Mouse (Mus musculus): ENCODE measurements around the gene Ptpn11.

Ptpn11 gene

DNA sequence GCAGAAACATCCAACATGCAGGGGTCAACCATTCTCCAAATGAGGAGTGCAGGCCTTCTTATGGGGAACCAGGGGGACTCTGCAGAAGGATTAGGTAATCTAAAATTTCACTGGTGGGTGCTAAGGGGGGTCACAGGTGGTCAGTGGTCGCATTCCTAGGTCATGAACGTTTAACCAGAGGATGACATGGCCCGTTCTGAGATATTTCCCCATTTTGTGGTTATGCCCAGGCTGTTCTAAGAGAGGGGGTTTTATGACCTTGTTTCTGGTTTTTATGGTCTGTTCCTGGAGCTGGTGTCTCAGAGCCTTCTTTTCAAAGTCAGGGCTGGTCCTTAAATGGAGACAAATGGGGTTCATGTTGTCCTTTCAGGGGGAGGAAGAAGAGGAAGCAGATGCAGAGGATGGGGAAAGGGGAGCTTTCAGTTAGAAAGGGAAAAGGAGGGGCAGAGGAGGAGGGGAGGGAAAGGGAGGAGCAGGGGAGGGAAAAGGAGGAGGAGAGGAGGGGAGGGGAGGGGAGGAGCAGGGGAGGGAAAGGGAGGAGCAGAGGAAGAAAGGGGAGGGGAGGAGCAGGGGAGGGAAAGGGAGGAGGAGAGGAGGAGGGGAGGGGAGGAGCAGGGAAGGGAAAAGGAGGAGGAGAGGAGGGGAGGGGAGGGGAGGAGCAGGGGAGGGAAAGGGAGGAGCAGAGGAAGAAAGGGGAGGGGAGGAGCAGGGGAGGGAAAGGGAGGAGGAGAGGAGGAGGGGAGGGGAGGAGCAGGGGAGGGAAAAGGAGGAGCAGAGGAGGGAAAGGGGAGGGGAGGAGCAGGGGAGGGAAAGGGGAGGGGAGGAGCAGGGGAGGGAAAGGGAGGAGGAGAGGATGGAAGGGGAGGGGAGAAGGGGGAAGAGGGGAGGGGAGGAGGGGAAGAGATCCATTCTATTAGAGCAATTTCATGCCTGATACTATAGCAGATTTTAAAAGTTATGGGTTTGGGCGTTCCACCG is 66.7 kb downstream of the Ptpn11 start:
- no peak for DNase-seq

DNA sequence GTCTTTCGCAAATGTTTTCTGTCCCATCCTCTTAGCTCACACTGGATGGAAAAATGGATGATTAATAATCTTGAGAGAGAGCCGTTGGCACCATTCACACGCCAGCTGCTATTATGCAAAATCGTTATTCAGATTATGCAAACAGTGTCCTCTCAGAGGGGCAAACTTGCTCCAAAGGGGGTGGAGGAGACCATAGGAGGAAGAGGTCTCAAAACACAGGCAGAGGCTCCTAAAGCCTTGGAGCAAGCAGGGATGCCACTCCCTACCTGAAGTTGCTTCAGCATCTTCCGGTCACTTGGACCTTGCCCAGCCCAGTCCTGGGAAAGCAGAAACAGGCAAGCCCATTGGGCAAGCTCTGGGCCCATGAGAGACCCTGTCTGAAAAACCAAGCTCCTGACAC is 67.8 kb downstream of the Ptpn11 start:
- DNase-seq = peak; percentile 40 to 44

- no peak for DNase-seq
These were observed 68.6 kb downstream of the Ptpn11 start for GRCm38 (mm10) chr5:121122577-121122976.

DNA sequence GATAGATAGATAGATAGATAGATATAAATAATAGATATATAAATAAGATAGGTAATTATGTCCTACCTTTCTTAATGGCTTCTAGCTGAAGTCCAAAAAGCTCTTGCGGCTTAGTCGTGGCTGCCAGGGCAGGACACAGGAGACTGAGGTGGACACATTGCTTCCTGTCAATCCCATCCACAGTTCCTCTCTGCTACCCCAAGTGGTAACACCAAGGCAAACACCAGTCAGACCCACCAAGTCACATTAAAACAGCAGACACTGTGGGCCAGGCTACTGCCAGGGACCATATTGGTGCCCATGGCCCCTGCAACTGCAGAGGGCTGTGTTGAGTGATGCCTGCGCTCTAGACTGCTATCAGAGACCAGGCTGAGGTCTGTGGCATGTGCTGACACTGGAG is 69.2 kb downstream of the Ptpn11 start:
- no peak for DNase-seq

DNA sequence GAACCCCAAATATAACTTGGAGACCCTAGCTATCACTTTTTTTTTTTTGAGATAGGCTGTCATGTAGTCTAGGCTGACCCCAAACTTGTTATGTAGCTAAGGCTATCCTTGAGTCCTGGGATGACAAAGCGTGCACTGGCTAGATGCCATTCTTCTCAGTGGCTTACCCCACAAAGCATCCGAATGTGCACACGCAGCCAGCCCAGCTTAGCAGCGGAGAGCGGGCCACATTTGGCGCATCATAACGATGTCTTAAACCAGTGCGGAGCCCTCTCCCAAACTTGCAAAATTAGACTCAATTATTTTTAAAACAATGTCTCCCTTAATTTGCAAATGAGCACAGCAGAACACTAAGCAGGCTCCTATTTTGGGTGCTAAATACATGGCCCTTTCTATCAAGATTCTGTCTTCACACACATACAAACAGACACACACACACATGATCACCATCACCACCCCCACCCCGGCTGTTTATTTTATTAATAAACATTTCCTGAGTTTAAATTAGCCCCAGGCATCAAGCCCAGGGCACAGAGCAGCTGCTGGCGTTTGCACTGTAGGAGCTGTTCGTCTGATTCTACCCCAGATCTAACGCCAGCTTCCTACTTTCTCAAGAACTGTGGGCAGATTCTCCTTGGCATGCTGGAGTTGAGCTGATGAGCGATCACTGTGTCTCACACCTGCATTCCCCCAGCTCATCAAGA is 71.7 kb downstream of the Ptpn11 start:
- peak; percentile 32 to 46 for DNase-seq

- peak; percentile 64 to 67 for DNase-seq
These were observed 72.9 kb downstream of the Ptpn11 start for GRCm38 (mm10) chr5:121118345-121118744.

DNA sequence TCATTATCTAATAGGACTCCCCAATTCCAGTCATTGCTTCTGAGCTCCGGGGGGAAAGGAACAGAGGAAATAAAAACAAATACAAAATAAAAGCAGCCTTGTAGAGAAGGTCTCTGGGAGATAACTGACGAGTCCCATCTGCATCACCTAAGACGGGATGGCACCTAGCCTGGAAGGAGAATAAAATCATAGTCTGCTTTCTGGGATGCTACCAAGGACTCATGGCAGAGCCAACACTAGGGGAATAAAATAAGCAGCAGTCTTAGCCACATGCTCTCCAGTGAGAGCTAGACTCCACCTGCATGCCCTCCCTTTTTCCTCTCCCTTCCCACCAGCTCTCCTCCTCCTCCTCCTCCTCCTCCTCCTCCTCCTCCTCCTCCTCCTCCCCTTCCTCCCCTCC is 74.3 kb downstream of the Ptpn11 start:
- no peak for DNase-seq

DNA sequence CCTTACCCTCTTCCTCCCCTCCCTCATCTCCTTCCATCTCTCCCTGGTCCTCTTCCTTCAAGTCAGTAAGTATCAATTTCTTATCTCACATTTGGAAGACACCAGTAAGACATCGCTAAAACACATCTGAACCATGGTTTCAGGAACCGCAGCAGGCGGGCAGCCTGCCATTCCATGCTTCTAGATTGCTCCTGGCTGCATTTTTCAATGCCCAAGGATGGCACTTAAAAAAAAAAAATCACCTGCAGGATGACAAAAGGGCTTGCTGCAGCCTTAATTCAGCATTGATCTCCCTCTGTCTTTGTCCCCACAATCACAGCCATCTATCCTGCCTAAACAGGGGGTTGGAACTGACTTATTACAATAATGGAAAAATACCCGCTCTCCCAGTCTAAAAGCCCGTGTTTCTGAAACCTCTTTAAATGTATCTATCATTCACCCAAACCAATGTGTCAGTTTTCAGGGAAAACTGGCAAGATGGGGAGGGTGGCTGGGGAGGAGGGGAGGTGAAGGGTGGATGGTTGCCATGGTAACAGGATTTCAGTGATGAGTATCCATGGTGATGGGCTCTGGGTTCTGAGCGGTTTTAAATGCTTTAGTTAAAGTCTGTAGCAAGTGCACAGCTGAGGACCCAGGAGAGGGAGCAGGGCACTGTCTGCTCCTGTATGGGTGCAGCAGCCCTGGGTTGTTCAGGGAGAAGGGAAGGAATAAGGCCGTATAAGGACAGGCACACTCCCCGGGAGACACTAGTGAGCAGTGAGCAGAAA is 75.6 kb downstream of the Ptpn11 start:
- DNase-seq = peak; percentile 45 to 47

- DNase-seq = peak; percentile 36 to 39
These were observed 77.0 kb downstream of the Ptpn11 start for GRCm38 (mm10) chr5:121114151-121114550.

- DNase-seq = peak in 1 of 2 experiments; percentile 64
These were observed 78.8 kb downstream of the Ptpn11 start for GRCm38 (mm10) chr5:121112390-121112789.

DNA sequence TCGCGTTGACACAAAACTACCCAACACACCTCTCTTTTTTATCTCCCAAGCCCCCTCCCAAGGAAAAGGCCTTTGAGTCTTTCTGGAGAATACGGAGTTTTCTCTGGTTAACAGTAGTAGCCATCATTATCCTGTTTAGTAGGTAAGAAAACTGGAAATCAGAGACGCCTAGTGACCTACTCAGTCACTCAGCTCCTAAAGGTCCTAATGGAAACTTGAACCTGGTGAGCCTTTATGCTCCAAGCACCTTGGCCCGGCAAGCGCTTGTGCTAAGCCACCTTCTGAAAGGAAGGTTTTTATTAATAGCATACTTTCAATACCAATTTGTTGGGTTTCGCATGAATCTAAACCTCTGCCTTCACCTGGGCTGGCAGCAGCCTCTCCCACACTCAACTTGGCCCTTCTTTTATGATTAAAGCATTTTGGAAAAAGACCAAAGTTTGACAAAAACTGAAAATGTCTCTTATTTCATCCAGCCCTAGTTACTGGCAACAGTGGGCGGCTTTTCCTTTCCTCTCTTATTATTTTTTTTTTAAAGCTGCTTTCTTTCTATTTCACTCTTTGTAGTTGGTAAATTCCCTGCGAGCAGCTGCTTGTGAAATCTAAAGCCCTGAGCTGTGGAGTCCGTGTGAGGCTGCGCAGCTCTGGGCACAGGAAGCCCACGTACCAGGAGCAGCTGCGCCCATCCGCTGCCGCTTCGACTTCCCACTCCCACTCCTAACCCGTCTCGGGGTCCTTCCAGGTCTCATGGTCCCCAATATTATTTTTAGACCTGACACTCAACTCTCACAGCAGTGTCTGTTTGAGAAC is 79.9 kb downstream of the Ptpn11 start:
- DNase-seq = no peak

DNA sequence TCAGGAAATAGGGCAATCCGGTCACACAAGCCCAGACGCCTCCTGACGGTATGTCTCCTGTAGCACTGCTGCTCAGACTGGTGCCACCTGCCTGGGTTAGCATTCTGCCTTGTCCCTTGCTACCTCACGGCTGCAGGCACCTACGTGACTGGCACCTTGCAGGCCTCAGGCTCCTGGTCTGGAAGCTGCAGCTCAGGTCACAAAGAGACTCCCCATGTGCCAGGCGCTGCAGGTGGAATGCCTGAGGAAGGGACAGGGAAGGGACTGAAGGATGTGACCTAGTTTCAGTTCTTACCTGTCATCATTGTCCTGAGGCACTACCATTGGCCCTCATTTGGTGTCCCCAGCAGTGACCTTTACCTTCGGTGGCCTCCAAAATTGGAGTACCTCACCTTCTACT is 82.0 kb downstream of the Ptpn11 start:
- DNase-seq = peak; percentile 58

DNA sequence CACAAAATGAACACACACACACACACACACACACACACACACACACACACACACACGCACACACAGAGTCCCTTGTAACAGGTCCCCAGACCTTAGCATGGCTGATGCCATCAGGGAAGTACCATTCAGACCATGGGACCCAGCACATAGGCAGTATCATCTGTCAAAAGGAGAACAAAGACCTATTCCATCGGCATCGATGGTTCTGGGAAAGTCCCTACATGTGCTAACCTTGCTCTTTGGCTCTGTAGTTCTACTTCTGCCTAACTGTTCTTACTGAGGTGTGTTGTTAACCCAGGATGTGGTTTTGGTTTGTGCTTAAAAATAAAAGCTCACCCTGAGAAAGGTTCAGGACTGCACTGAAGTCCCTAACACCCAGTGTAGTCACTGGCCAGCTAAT is 84.3 kb downstream of the Ptpn11 start:
- DNase-seq = no peak

- DNase-seq = peak; percentile 77 to 87
These were observed 90.2 kb downstream of the Ptpn11 start for GRCm38 (mm10) chr5:121100886-121101580.

GRCm38 (mm10) chr5:121100095-121100494 is 91.1 kb downstream of the Ptpn11 start:
- no peak for DNase-seq

DNA sequence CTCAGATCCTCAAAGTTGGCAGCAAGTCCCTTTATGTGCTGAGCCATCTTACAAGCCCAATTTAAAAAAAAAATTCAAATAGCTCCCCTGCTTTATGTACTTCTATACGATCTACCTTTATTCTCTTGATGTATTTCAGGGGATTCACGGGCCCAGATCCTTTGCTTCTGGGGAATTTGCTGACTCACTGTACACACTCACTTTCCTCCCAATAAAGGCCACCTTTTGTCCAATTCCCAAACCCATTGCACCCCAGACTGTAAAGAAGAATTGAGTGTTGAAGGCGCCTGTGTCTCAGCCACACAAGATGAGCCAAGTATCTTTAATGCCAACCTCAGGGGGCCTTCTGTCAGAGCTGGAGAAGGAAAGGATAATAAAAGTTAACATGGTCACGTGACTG is 93.2 kb downstream of the Ptpn11 start:
- no peak for DNase-seq

- DNase-seq = no peak
These were observed 94.5 kb downstream of the Ptpn11 start for GRCm38 (mm10) chr5:121096744-121097143.

- DNase-seq = no peak
These were observed 97.9 kb downstream of the Ptpn11 start for GRCm38 (mm10) chr5:121093281-121093680.

GRCm38 (mm10) chr5:121089660-121090059 is 101.5 kb downstream of the Ptpn11 start:
- DNase-seq = peak; percentile 94

DNA sequence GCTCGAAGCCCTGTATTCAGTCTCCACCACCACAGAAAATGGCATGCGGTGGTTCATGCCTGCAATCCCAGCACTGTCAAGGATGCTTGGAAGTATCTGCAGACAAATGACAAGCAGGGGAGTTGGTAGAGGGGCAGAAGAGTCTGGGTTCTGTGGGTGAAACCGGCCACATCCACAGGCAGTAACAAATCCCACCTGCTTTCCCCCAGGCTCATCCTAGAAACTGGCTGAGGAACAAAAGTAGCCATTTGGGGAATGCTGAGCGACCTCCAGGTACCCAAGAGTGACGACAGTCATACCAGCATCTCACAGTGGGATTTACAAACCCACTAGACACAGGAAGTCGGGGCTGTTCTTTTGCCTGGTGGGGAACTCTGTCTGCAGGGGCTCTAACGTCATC is 103.5 kb downstream of the Ptpn11 start:
- DNase-seq = no peak

- DNase-seq = no peak
These were observed 108.6 kb downstream of the Ptpn11 start for GRCm38 (mm10) chr5:121082605-121083004.

- DNase-seq = no peak
These were observed 109.4 kb downstream of the Ptpn11 start for GRCm38 (mm10) chr5:121081754-121082153.
